Mouse (Mus musculus) heart, postnatal 10 days (tissue): ENCODE measurements around the gene Gas8. TPM values are rescaled to one million over a fixed set of nuclear protein-coding genes. Genes with fewer than 3 reads are reported as not detected.
A peak's percentile ranks its signal among the peaks of the same experiment; 100 is the strongest.
"Not testable (repeated sequence)": the region's sequence is repeated elsewhere in the genome, so short reads cannot be mapped to it uniquely, and the experiment has no call there.

Source experiments
- DNase-seq, 2 experiments: peaks; one replicate each; pipeline ENCODE4 v3.0.0; 2021
- intact Hi-C: fragments of 180-260 bp; cut with DNase I; formaldehyde crosslinking; loops from one replicate; pipeline ENCODE4 v1.15.1; 2025
- total RNA-seq, 2 experiments: library from RNA; stranded (reverse); gene quantifications; 2 replicates each; pipeline ENCODE4 v1.2.3; 2021

Gene Gas8
- total RNA-seq = 1 to 10 TPM; 6.1 to 7.1 TPM

- intact Hi-C loops = no loop called here
Observed at GRCm38 (mm10) chr8:123518667-123519066, at the start of gene Gas8. Gas8 (plus strand) TSS chr8:123518834.

GRCm38 (mm10) chr8:123472991-123473390, 45.6 kb upstream of the Gas8 start:
- DNase-seq, intact Hi-C loops: not testable (repeated sequence)

More at GRCm38 (mm10) chr8:123518667-123519066, at the start of gene Gas8:
- peak; percentile 92 to 93 for DNase-seq

DNA sequence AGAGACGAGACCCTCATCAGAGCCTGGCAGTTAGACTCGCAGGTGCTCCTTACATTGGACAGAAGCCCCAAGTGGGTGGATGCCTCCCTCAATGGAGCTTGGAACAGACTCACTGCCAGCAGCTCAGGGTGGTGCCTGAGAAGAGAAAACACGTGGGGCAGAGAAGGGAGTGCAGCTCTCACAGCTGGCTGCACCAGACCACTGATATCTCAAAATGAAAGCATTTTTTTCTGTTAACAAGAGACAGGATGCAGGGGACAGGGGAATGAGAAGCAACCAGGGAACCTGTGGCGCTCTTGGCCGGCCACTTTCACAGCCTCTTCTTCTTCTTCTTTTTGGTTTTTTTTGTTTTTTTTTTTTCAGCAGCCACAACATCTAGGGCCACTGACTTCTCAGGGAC, 44.1 kb upstream of the Gas8 start:
- intact Hi-C loops = not testable (repeated sequence)

DNA sequence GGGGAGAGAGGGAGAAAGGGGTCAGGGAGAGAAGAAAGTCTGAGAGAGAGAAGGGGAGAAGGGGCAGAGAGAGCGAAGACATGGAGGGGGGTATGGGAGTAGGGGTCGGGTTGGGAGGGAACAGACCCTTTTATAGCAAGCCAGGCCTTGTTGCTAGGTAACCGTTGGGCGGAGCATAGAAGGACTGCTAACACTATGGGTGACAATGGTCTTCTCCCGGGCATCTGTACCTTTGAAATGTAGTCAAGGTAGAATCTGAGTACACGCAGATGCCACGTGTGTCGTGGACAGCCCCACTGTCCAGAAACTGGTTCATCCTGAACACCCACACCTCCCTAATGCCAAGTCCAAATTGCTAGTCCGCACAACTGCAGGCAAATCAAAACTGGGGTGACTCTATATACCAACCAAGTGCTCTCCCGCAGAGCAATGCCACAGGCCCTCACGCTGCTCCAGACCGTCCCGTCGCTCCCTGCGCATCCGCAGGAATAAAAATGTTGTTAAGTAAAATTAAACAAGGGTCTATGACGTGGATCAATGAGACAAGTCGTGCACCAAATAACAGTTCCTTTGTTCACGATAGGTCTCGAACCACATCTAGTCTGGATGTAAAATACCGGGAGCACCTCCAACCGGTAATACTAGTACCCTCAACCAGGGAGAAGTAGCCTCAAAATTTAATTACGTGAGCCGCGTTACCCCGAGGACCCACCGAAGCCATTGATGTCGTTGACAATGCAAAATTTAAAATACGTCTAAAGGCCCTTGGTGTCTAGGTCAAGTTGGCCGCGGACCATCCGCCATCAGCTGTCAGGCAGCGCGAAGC, 41.5 kb upstream of the Gas8 start:
- intact Hi-C loops = loop anchor here (5.0 kb wide), 1 partner anchor 35 kb away; no protein-coding TSS in a partner anchor
- peak in 1 of 2 experiments; percentile 4 for DNase-seq

More for the DNA sequence above, 44.1 kb upstream of the Gas8 start:
- DNase-seq = not testable (repeated sequence)

- intact Hi-C loops = loop anchor here (2.0 to 5.0 kb wide), 2 partner anchors 35 kb away; no protein-coding TSS in a partner anchor
- peak; percentile 95 to 97 for DNase-seq
Observed at GRCm38 (mm10) chr8:123477737-123478258, 40.8 kb upstream of the Gas8 start, which contains the start of gene Afg3l1. Afg3l1 (plus strand) TSS chr8:123477903.

DNA sequence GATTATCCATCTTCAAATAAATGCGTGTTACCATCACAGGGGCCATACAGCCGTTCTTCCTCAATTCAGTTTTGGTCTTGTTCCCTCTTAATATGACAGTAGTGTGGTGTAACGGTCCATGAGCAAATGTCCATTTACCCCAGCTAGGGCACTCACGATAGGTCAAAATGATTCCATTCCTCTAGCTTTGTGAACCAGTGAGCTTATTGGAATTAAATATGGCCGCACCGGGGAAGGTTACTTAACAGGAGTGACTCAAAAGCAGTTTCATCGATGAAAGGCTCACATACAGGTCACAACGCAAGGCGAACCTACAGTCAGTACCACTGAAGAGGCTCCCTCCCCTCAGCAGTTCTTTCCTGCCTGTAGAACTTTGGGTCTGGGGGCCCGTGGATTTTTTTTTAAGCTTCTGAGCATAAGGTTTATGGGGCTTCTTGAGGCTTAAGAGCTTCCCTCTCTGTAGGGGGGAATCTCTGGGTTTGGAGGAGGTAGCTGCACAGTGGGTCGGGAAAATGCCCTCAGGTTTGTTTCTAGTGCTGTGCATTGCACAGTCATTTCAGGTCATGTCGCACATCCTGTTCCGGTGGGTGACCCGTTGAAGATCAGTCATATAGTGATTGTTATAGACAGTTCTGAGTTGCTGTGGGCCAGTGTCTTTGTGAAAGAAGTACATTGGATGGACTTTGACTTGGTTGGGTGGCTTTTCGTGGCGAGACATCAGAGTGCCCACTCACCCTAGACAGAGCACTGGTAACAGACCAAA, 40.0 kb upstream of the Gas8 start:
- no peak for DNase-seq
- intact Hi-C loops = loop anchor here (2.0 to 5.0 kb wide), 2 partner anchors 34 to 36 kb away; no protein-coding TSS in a partner anchor

DNA sequence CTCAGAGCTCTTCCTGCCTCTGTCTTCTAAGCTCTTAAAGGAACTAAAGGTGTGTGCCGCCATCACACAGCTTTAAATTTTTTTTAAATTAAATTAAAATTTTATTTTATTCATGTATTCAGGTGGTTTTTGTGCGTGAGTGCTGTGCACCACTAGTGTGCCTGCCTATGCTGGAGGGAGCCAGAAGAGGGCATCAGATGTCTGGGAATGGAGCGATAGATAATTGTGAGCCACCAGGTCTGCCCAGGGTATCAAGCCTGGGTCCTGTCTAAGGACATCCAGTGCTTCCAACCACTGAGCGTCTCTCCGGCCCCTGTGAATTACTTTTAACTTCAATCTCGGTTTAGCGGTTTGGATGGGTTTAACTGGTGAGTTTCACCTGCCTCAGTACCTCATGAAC, 36.0 kb upstream of the Gas8 start:
- intact Hi-C loops = no loop called here
- DNase-seq = no peak

DNA sequence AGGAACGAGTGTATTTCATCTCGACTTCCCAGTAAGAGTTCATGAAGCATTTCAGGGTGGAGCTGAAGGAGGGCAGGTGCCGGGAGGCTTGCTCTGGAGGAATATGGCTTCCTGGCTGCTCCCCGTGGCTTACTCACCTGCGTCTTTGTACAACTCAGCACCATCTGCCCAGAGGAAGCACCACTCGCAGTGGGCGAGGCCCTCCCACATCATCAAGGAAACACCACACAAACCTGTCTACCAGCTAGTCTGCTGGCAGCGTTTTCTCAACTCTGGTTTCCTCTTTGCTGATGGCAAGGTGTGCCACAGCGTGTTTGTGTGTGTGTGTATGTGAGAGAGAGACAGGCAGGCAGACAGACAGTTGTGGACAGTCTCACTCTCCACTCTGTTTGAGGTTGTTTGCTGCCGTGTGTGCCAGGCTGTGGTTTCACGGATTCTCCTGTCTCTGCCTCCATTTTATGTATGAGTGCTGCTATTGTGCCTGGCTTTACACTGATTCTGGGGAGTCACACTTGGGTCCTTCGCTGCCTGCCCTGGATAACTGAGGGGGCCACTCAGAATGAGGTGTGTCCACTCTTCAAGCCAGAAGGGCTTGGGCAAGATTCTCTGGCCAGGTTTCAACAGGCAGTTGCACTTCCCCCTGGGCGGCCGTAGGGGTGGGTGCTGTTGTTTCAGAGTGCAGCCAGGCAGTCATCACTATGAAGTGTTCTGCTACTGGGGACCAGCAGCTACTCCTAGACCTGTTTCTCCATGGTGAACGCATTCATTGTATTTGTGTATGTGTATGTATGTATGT, 27.2 kb upstream of the Gas8 start:
- intact Hi-C loops = no loop called here
- no peak for DNase-seq

DNA sequence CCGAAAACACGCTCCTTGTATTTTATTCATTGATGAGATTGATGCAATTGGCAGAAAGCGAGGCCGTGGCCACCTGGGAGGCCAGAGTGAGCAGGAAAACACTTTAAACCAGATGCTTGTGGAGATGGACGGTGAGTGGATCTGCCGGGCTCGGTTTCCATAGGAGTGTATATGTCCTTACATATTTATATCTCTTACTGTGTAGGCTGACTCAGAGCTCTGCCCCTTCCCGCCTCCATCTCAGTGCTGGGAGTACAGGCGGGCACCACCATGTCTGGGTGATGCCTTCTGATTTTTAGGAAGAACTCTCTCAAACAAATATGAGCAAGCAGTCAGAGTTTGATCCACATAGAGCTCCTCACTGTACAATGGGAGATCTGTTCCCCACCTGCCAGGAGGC, 25.7 kb upstream of the Gas8 start:
- intact Hi-C loops = no loop called here
- no peak for DNase-seq

DNA sequence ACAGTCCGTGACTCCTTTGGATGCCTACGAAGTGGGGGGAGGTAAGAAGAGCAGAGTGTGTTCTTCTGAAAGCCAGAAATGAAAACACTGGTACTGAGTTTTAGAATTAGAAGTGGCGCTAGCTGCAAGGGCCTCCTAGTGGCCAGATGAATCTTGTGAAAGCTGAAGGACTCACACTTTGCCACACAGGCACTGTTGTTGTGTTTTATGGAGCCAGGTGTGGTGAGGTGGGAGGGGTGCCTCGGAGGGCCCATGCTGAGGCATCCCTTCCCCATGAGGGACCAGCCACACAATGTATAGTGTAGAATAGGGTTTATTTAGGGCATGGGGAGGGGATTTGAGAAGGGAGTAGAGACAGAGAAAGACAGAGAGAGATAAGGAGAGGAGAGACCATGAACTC, 20.9 kb upstream of the Gas8 start:
- DNase-seq = no peak
- intact Hi-C loops = no loop called here

- intact Hi-C loops = no loop called here
- DNase-seq = no peak
Observed at GRCm38 (mm10) chr8:123498963-123499362, 19.7 kb upstream of the Gas8 start.

- no peak for DNase-seq
- intact Hi-C loops = no loop called here
Observed at GRCm38 (mm10) chr8:123499556-123499955, 19.1 kb upstream of the Gas8 start.

DNA sequence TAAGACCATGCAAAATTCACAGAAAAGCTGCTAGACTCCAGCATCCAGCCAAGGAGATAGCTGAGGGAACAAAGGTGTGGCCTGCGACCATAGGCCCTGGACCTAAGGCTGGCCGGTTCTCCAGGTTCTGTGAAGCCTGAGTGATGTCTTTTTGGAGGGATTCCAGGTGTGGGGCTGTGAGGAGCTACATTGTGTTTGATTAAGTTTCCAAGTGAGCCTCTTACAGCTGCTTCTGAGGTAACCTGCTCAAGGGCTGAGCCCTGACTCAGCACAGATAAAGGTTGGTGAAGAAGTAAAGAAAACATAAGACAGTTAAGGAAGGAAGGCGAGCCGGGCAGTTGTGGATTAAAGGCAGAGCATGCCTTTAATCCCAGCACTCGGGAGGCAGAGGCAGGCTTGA, 16.4 kb upstream of the Gas8 start:
- intact Hi-C loops = no loop called here
- DNase-seq = no peak

GRCm38 (mm10) chr8:123503801-123504467, 14.7 kb upstream of the Gas8 start:
- no peak for DNase-seq
- intact Hi-C loops = no loop called here

DNA sequence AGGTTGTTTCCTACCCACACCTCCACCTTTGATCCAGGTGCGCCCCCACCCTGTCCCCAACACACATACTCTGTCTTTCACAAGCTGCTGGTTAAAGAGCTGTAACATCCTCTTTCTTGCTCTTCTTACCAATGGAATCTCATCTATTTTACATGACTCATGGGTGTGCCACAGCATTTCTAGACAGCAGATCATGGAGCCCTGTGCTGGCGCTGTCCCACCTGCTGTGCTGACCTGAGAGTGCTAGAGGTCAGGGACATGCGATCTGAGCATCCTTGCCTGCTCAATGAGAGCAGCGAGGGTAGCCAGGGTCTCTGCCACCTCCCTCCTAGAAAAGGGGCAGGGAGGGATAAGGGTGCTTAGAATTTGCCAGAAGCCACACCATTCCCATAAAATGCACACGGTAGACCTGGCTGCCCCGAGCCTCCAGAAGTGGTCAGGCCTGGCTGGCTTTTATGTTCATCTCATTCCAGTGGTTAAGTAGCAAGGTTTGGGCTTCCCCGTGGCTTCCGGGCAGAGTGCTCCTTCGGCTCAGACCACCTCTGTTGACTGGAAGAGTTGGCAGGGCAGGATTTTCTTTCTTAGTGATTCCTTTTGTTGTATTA, 13.9 kb upstream of the Gas8 start:
- intact Hi-C loops = no loop called here
- no peak for DNase-seq

DNA sequence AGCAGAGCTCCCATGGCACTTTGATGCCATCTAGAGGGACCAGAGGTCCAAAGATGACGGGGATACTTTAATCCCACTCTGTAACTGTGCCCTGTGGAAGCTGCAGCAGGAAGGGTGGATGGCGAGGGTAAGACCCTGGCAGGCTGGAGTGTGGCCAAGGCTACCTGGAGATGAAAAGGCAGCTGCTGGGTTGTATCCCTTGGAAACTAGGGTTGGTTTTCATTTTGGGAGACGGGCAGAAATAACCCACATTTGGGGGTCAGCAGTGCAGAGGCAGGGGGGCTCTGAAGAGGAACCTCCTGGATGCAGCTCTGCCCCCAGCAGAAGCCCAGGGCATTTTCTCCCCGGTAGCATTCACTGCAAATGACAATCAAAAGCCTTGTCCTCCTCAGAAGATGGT, 13.4 kb upstream of the Gas8 start:
- no peak for DNase-seq
- intact Hi-C loops = no loop called here

DNA sequence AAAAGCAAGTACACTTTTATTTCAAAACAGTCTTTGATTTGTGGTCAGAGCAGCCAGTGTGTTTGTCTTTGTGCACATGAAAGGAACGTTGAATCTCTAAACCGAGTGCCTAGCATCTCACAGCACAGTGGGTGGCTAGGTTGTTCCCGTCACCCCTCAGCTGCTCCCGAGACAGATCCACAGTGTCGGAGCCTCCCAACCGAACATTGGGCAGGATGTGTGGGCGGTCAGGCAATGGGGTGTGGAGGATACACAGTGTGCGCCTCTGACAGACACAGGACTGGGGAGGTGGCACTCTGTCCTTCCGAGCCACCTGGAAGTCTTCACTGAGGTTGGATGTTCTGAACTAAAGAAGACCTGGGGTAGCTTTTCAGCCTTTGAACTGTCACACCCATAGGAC, 12.9 kb upstream of the Gas8 start:
- DNase-seq = no peak
- intact Hi-C loops = no loop called here

DNA sequence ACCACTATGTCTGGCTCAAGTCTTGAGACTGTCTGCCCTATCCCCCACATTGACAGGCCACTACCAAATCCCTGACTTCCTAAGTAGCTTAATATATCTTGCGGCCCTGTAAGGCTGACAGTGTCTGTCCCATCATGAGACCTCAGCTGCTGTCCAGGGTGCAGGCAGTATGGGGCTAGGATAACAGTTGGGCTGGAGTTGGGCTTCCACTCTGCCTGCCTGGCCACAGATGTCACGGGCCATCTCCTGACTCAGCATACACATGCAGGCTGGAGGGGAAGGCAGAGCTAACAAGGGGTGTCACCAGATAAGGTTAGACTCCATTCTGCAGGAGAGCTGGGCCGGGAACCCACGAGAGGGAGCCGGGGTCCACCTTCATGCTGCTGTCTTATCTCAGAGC, 11.5 kb upstream of the Gas8 start:
- intact Hi-C loops = no loop called here
- DNase-seq = no peak

DNA sequence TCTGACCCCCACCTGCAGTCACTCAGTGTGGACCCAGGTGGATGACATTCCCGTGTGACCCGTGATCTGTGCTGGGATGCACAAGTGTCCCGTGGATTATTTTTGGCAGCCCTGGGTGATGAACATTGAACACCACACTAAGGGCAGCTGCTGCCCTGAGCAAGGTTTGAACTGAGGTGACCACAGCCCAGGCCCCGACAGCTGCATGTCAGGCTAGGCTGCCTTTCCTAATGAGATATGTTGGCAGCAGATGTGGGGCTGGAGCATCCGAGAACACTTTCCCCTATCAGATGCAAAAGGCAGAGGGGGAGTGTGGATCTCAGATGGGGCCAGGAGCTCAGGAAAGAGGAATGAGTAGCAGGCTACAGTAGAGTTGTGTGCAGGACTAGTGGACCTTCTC, 7.8 kb upstream of the Gas8 start:
- intact Hi-C loops = no loop called here
- DNase-seq = no peak

GRCm38 (mm10) chr8:123514136-123514535, 4.5 kb upstream of the Gas8 start:
- intact Hi-C loops = no loop called here
- DNase-seq = no peak
